Mouse (Mus musculus) E14TG2a.4 (cell line): ENCODE data around the gene Adamtsl4.

Experiments
- H3K27me3 ChIP-seq: 2 replicates; pipeline ENCODE4 v1.6.1; 2014; ENCODE audit warnings: low read length, control low read depth; ENCODE audit not compliant: insufficient read depth
- H3K36me3 ChIP-seq: 2 replicates; pipeline ENCODE4 v1.6.1; 2014; ENCODE audit warnings: low read length, control low read depth; ENCODE audit not compliant: insufficient read depth
- H3K4me1 ChIP-seq: replicated peaks from 2 replicates; pipeline ENCODE4 v1.6.1; 2014; ENCODE audit warnings: low read depth, low read length, control low read depth
- H3K4me3 ChIP-seq: replicated peaks from 2 replicates; pipeline ENCODE4 v1.5.1; 2014; ENCODE audit warnings: mild to moderate bottlenecking, low read length
- H3K9me3 ChIP-seq: 2 replicates; pipeline ENCODE4 v1.6.1; 2014; ENCODE audit warnings: low read length, control low read depth
- CTCF ChIP-seq: conservative IDR thresholded peaks from 2 replicates; pipeline ENCODE4 v1.5.1; 2014; ENCODE audit warnings: low read length
- NANOG ChIP-seq: IDR thresholded peaks from 2 replicates; pipeline ENCODE4 v1.6.1; 2014; ENCODE audit warnings: borderline replicate concordance, low read length, mixed read lengths
- POU5F1 ChIP-seq: IDR thresholded peaks from 2 replicates; pipeline ENCODE4 v1.6.1; 2014; ENCODE audit warnings: low read length, borderline replicate concordance

Adamtsl4 gene

GRCm38 (mm10) chr3:95662724-95663449 lies 24.8 kb downstream of the Adamtsl4 start:
- no peaks in the 10 kb centered on the region for H3K9me3 ChIP-seq
- peaks cover 56% of the 10 kb centered on the region for H3K4me1 ChIP-seq
- no peaks in the 10 kb centered on the region for H3K27me3 ChIP-seq
- TF ChIP-seq NANOG (no peak), CTCF (no peak), POU5F1 (no peak)
- peaks cover 73% of the 10 kb centered on the region for H3K36me3 ChIP-seq
- H3K4me3 ChIP-seq = peak overlapping the region; percentile 93

- TF ChIP-seq POU5F1 (no peak), CTCF (no peak), NANOG (no peak)
- Histone ChIP-seq H3K4me1 (peaks cover 55% of the 10 kb centered on the region), H3K27me3 (no peaks in the 10 kb centered on the region), H3K9me3 (no peaks in the 10 kb centered on the region), H3K36me3 (peaks cover 72% of the 10 kb centered on the region), H3K4me3 (peak overlapping the region; percentile 93)
Measured at GRCm38 (mm10) chr3:95661945-95662715, 25.6 kb downstream of the Adamtsl4 start.

GRCm38 (mm10) chr3:95660788-95661478 lies 26.8 kb downstream of the Adamtsl4 start:
- no peak for TF ChIP-seq CTCF
- H3K9me3 ChIP-seq = no peaks in the 10 kb centered on the region
- peaks cover 54% of the 10 kb centered on the region for H3K4me1 ChIP-seq
- peaks cover 69% of the 10 kb centered on the region for H3K36me3 ChIP-seq
- peak overlapping the region; percentile 93 for H3K4me3 ChIP-seq
- H3K27me3 ChIP-seq = no peaks in the 10 kb centered on the region

GRCm38 (mm10) chr3:95659948-95660347 lies 27.8 kb downstream of the Adamtsl4 start:
- Histone ChIP-seq H3K4me1 (peaks cover 56% of the 10 kb centered on the region), H3K9me3 (no peaks in the 10 kb centered on the region), H3K36me3 (peaks cover 67% of the 10 kb centered on the region), H3K4me3 (peak overlapping the region; percentile 93), H3K27me3 (no peaks in the 10 kb centered on the region)
- TF ChIP-seq POU5F1 (no peak), NANOG (no peak), CTCF (no peak)

- Histone ChIP-seq H3K4me3 (peak overlapping the region; percentile 93), H3K36me3 (peaks cover 59% of the 10 kb centered on the region), H3K4me1 (peaks cover 56% of the 10 kb centered on the region), H3K9me3 (no peaks in the 10 kb centered on the region), H3K27me3 (no peaks in the 10 kb centered on the region)
- TF ChIP-seq CTCF (no peak), POU5F1 (no peak), NANOG (no peak)
Measured at GRCm38 (mm10) chr3:95658868-95659712, 28.6 kb downstream of the Adamtsl4 start.

GRCm38 (mm10) chr3:95658236-95658867 lies 29.4 kb downstream of the Adamtsl4 start, which contains the start of gene Mcl1:
Mcl1 (plus strand) TSS chr3:95658788.
- TF ChIP-seq CTCF = no peak
- TF ChIP-seq POU5F1 = no peak
- no peak for TF ChIP-seq NANOG
- H3K4me3 ChIP-seq = peak within 1 kb of the TSS; percentile 93
- no peaks in the 10 kb centered on the region for H3K9me3 ChIP-seq
- peaks cover 51% of the 10 kb centered on the region for H3K36me3 ChIP-seq
- H3K27me3 ChIP-seq = no peaks in the 10 kb centered on the region
- H3K4me1 ChIP-seq = peaks cover 56% of the 10 kb centered on the region

- Histone ChIP-seq H3K4me3 (peak overlapping the region; percentile 93), H3K4me1 (peaks cover 51% of the 10 kb centered on the region), H3K27me3 (no peaks in the 10 kb centered on the region), H3K36me3 (peaks cover 45% of the 10 kb centered on the region), H3K9me3 (no peaks in the 10 kb centered on the region)
- TF ChIP-seq POU5F1 (no peak), CTCF (no peak), NANOG (no peak)
Measured at GRCm38 (mm10) chr3:95657711-95658110, 30.0 kb downstream of the Adamtsl4 start.
